Mouse (Mus musculus) cerebellum, postnatal 14 days (tissue): Measurements from ENCODE around the gene Gm20431.

Source experiments
- DNase-seq, 2 experiments: peaks; one replicate each; pipeline ENCODE4 v3.0.0; 2021; ENCODE audit warnings: mixed read lengths in 2 of 2

The Gm20431 gene

DNA sequence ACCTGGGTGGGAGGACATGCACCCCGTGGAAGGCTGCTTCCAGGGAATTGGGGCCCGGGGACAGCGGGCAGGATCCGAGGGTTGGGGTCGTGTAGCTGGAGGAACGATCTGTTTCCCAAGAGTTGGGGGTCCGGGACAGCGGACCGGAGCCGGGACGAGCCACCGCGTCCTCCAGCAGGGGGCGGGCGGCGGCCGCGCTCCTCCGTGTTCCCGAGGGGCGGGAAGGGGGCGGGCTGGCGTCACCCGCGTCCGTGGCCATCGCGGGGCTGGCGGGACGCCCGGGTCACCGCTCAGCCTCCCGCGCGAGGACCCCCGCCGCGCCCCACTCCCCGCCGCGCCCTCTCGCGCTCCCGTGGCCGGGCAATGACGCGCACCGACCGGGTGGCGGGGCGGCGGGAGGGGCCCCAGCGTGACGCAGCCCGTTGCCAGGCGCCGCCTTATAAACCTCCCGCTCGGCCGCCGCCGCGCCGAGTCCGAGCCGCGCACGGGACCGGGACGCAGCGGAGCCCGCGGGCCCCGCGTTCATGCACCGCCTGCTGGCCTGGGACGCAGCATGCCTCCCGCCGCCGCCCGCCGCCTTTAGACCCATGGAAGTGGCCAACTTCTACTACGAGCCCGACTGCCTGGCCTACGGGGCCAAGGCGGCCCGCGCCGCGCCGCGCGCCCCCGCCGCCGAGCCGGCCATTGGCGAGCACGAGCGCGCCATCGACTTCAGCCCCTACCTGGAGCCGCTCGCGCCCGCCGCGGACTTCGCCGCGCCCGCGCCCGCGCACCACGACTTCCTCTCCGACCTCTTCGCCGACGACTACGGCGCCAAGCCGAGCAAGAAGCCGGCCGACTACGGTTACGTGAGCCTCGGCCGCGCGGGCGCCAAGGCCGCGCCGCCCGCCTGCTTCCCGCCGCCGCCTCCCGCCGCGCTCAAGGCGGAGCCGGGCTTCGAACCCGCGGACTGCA is 27.5 kb upstream of the Gm20431 start, which contains the start of gene Cebpb:
Gene Cebpb (plus strand): TSS at position 418 of the 954 bp plus-strand sequence.
- DNase-seq: peak; percentile 69 to 77

DNA sequence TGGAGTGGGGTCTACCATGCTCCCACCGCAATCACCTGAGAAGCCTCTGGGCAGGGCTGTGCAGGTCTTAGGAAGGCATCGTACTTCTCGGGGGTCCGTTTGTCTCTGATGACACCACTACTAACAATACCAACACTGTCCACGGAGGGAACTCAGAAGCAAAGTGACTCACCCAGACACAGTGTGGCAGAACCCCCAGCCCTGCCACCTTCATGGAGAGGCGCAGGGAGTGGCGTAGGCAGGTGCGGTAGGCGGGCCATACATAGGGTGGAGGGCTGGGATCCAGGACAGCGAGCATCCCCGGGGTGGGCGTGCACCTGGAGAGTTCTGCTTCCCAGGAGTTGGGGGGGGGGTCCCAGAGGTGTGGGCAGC is 26.8 kb upstream of the Gm20431 start:
- peak in 1 of 2 experiments; percentile 42 for DNase-seq

DNA sequence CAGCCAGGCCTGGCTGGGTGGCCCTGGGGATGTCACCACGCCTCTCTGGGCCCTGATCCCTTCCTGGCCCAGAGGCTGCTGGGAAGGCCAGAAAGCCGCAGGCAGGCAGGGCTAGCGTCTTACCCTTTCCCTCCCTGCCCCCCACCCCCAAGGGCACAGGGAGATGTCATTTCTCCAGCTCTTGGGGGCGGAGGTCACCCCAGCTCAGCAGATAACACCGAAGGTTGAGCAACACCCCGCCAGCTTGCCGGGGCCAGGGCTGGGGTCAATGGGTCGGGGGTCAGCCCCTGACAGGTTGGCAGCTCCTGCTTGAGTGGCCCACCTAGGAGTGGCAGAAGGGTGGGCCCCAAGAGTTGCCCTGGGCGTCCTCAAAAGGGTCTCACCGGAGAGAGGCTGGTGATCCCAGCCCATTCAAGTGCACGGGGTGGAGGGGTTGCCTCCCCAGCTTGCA is 26.4 kb upstream of the Gm20431 start:
- no peak for DNase-seq

DNA sequence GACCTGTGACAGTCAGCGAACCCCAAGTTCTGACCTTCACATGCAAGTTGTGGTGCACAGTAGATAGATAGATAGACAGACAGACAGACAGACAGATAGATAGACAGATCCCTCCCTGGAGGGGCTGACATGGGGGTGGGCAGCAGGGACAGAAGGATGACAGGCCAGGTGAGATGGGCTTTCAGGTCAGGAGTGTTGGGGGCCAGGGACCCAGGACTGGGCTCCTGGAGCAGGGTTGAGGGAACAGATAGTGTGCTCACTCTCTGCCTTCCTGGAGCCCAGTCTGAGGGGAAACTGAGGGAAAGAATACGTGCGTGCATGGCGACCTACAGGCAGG is 25.9 kb upstream of the Gm20431 start:
- DNase-seq: no peak

DNA sequence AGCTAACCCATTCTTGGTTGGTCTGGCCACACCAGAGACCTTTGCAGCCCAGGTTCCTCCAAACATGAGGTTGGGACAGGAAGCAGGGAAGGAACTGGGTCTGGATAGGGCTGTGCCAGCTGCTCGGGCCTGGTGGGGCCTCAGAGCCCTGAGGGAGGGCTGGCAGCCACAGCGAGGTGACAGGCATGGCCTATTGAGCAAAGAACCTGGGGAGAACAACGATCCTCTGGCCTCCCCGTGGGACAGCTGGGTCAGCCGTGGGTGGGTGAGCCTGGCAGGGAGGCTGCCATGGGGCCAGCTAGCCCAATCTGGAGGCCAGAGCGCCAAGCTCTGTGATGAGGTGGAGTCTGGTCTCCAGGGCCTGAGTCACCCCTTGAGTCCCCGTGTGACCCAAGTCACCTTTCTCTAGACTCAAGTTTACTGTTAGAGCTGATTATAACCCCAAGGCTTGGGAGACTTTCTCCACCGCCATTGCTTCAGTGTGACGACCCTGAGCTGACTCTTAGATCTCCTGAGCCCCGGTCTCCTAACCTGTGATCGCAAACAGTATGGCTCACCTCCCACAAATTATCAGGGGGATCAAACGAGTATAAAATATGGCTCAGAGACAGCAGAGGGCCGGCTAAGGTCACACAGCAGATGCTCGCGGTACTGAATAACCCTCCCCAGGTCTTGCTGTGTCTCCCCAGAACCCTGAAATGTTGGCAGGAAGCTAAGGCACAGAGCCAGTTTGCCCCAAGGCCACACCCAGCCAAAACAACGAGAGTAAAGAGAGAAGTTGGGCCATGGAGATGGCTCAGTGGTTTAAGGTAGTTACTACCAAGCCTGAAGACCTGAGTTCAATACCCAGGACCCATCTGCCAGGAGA is 25.3 kb upstream of the Gm20431 start:
- DNase-seq: no peak

DNA sequence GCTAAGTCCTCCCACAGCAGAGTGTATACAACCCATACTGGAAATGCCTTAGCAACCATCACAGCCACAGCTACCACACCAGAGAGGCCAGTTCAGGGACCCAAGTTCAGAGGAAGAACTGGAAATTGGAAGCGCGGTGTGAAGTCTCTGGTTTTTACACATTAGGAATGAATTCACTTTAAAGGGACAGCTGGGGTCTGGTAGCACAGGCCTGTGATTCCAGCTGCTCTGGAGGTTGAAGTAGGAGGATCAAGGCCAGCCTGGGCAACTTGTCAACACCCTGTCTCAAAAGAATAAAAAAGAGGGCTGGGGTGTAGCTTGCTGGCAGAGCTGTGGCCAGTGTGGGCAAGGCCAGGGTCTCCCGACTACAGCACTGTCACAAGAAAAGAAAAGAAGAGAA is 24.6 kb upstream of the Gm20431 start:
- no peak for DNase-seq

DNA sequence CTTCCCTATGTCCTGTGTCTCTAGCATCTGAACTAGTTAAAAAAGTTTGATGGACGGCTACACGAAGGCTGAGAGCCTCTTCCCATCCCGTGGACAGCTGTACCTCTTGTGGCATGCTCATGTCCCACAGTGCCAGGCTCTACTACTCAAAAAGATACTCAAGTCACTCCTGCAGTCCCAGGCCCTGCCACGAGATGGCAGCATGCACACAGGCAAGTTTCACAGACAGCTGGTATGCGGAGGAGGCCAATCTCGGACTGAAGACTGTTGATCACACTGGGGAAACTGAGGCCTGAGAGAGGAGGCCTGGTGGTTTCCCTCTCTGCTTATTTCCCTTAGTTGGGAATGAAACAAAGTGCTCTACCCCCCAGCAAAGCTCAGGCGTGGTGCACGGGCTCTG is 23.8 kb upstream of the Gm20431 start:
- peak; percentile 98 for DNase-seq

DNA sequence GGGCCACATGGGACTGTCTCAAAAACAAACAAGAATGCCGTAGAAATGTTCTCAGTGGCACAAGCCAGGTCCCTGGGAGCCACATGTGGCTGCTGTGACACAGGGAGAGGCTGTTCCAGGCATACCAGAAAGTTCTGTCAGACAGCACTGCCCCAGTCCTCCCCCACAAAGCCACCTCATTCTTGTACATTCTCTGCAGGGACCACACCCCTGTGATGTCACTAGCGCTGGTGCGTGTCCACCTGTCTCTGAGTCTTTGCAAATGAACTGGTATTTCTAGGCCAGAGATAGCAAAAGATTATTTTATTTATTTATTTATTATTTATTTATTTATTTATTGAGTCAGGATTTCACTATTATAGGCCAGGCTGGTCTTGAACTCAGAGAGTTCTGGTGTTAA is 22.4 kb upstream of the Gm20431 start:
- DNase-seq: no peak

DNA sequence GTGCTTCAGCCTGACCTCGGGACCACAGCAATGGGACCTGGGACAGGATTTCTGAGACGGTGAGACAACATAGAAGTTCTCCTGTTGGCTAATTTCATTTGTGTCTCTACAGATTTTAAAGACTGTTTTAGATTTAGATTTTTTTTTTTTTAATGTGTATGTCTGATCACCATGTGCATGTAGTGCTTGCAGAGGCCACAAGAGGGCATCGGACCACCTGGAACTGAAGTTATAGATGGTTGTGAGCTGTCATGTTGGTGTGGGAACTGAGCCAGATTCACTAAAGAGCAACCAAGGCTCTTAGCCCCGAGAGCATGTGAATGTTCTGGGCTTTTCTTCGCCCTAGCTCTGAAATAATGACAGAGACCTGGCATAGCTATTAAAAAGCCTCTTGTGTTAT is 19.4 kb upstream of the Gm20431 start:
- peak; percentile 57 to 79 for DNase-seq

DNA sequence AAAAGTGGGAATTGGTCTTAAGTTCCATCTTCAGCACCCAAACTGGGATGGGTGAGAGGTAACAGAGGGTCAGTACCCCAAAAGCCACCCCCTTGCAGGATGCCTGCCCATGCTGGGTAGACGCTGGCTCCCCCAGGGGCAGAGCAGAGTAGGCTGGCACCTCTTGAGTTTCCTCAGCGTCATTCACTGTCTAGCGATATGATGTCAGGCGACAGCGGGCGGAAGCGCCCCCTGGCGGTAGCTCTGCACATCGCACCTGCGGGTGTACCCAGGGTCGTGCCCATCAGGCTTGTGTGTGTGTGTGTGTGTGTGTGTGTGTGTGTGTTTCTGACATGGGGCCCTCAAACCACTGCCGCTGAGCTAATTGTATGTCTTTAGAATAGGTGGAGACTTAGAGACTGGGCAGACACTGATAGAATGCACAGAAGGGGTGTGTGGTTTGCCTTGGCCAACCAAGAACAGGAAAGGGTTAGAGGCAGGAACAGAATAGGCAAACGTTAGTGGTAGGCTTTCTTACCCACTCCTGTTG is 18.7 kb upstream of the Gm20431 start:
- peak; percentile 90 to 95 for DNase-seq

DNA sequence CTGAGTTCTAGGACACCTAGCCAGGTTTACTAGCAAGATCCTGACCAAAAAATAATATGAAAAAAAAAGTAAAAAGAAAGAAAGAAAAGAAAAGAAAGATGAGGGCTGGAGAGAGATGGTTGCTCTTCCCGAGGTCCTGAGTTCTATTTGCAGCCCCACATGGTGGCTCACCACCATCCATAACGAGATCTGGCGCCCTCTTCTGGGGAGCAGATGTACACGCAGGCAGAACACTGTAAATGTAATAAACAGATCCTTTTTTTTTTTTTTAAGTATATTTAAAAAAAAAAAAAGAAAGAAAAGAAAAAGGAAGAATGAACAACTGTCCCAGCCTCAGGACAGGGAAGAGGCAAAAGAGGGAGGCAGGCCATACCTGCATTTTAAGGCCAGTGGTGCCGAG is 17.3 kb upstream of the Gm20431 start:
- DNase-seq: no peak

DNA sequence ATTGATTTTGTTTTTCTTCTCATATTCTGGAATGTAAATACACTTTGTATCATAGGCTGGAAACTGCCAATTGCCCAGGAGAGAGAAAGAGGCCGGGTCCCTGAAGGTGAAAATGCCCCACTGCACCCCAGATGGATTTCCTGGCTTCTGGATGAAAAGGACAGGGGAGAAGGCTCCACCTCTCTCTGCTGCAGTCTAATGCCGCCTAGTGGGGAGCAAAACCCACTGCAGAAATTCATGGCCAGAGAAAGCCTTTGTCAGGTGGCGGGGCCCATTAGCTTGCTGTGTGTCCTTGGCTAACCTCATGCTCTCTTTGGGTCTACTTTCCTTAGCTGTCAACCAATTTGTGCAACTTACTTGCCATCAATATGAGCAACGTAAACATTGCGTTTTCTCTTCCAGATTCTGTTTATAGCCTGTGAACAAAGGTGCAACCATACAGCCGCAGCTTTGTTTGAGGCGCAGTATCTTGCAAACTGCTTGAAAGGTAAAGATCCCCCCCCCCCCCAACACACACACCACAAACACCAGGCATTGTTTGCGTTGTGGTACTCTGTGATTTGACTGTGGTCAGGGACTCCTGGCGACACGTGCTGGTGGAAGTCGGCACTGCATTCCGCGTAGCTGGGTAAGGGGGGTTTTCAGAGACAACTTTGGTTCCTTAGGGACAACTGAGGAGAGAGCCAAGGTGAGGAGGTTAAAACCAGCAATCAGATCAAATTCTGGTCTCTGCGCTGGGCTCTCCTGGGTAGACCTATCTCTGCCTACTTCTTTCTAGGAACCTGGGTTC is 14.0 kb upstream of the Gm20431 start:
- DNase-seq: peak in 1 of 2 experiments; percentile 62

DNA sequence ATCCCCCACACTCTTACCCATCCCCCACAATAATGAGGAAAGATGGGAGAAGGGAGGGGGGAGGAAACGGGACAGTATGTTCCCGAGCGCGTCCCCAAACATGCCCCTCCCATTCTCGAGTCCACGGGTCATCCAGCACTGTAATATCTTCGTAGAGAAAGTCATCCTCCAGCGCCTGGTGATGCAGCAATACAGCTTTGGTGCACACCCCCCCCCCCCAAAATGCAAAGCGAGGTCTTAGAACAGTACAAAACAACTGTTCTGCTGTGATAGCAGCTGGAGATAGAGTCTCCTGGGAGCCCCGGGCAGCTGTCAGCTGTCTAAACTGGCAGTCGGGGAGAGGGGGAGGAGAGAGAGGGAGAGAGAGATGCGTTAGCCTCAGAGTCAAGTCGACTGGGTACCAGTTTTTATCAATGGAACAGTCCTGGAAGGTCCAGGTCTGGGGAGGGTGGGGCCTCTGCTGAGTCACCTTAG is 11.0 kb upstream of the Gm20431 start:
- no peak for DNase-seq

DNA sequence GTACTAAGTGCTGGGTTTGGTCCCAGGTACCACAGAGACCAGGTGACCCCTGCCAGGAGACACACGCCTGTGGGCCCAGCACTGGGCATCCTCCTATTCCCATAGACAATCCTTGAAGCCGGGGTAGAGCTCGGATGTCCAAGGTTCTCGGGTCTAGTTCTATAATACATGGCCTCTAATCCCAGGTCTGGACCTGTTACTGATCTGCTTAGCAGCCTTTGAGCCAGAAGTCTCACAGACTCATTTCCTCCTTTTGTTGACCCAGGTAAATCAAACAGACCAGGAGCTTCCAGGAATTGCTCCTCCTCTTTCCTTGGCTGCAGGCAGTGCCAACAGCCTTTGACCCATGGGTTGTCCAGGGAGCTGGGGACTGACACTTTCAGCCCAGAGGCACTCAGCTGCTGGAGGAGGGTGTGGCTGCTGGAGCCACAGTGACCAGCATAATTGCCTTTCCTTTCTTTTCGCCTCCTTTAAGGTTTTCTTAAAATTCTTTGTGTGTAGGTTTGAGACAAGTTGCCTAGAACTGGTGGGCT is 9.9 kb upstream of the Gm20431 start:
- DNase-seq: no peak

DNA sequence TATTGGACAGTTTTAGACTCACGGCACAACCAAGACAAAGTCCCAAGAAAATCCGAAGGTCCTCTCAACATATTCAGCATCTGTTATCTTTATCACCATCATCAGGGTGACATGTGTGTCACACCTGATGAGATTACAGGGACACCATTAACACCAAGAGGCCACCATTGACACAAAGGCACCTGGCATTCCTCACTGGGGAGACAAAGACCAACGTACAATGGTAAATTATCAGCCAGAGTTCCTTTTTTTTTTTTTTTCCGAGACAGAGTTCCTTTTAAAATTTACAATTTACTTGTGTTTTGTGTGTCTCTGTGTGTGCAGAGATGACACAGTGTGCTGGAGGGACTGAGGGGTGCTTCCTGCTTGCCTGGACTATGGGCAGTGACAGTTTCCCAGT is 8.1 kb upstream of the Gm20431 start:
- no peak for DNase-seq

DNA sequence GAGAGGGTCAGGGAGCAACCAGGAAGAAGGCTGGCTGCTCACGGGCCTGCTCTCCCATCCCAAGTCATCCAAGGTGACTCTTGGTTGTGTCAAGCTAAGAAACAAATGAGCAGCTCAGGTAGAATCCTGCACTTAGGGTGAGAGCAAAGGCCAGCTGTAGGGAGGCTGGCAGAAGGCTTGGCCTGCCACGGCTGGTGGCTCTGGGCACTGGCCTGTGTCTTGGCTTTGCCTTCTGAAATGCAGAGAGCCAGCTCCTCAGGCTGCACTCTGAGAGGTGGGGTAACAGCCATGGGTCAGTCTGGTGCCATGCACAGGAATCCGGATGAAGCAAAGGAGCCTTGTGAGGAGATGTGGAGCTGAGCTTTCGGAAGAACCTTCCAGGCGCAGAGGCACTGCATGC is 7.1 kb upstream of the Gm20431 start:
- DNase-seq: no peak

DNA sequence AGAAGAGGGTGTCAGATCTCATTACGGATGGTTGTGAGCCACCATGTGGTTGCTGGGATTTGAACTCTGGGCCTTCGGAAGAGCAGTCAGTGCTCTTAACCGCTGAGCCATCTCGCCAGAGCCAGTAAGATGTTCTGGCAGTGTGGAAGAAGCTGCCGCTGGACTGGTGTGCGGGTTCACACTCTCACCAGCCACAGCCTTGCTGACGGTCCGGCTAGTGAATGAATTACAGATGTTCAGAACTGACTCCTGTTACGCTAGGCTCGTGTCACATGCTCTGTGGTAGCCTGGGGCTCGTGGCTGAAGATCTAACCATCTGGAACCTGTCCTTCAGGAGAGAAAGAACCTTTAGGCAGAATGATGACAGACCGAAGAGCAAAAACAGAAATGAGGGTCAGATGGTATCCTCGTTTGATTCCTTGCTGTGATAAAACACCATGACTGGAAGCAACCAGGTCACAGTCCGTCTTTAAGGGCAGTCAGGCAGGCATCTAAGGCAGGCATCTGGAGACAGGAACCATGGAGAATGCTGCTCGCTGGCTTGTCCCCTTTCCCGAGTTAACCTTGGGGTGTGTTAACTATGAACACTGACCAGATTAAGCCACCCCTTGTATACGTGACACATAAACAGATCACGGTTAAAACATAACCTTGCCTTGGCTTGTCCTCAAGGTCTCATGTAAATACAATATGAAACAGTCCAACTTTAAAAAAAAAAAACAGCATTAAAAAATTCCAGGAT is 4.8 kb upstream of the Gm20431 start:
- DNase-seq: no peak

DNA sequence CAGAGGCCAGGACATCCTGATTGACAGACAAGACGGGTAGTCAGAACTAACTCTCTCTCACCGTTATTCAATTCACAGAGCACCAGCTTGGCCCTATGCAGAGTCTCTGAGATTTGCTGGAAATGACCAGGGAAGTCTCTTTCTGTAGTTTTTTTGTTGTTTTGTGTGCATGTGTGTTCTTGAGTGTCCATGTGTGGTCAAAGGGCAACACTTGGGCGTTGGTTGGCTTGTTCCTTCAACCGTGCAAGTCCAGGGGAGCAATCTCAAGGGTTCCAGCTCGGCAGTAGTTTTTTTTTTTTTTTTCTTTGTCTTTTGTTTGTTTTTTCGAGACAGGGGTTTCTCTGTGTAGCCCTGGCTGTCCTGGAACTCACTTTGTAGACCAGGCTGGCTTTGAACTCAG is 1.4 kb upstream of the Gm20431 start:
- no peak for DNase-seq

DNA sequence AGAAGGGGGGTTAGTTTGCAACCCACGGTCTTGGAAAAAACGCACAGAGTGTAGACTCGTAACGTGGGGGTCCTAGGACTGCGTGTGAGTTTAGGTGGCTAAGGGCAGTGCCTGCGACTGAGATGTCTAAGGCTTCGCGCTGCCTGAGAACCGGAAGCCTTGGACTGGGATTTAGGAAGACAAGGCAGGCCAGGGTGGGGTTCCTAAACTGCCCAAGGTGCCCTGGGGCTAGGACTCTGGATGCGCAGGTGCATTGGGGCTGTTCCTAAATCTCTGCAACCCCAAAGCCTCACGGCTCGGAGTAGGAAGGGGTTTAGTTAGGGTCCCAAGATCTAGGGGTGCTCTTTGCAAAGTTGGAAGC is 705 bp downstream of the Gm20431 start:
- peak; percentile 34 to 36 for DNase-seq

DNA sequence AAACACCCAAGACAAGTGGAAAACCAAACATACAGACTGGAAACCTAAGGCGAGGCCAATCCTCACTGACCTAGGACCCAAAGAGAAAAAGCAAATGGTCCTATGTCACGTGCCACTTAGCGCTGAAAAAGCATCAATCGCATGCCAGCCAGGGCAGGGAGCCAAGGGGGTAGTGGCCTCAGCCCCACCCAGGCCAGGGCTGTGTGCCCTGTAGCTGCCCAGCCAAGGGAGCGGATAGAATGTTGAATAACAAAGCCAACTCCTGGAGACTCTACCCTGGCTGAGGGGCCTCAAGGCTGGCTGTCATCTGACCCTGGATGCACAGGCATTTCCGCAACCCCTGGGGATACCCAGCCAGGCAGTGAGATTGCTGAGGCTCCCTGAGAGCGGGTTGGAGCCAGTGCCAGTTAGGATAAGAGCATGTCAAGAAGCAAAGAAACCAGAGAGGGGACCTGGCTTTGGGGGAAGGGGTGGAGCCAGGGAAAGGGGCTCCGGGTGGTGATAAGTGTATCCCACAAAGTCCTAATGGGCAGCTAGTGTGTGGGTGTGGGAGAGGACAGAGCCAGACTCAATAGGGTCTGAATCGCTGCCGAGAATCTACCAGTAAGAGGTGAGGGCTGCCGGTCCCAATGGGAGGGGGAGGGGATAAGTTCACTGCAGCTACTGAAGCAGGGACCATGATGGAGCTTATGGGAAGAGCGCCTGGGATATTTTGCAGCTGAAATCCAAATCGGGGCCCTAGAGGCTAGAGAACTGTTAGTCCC is 1.3 kb downstream of the Gm20431 start:
- peak; percentile 62 to 74 for DNase-seq
